Mouse (Mus musculus) cortical plate, adult 2 months (tissue): ENCODE measurements at regions not wholly inside any gene's neighbourhood (a gene's known extent, or its start where the extent isn't known, plus 50 kb on each side); places are given as distances from the start of the nearest gene placed in this dataset.

Experiments used
- H3K27ac ChIP-seq: fragments of 200-500 bp; 2 replicates; pipeline ENCODE4 v1.5.1; 2012; ENCODE audit warnings: low read length, control low read depth, inconsistent platforms; ENCODE audit not compliant: insufficient read depth
- H3K4me1 ChIP-seq: fragments of 200-500 bp; 2 replicates; pipeline ENCODE4 v1.6.1; 2011; ENCODE audit warnings: low read length; ENCODE audit not compliant: control insufficient read depth, insufficient read depth
- H3K4me3 ChIP-seq: fragments of 200-500 bp; 2 replicates; pipeline ENCODE4 v1.5.1; 2011; ENCODE audit warnings: mild to moderate bottlenecking, low read length, control low read depth; ENCODE audit not compliant: insufficient read depth
- CTCF ChIP-seq: fragments of 200-500 bp; IDR thresholded peaks from 2 replicates; pipeline ENCODE4 v1.5.1; 2011; ENCODE audit warnings: mild to moderate bottlenecking, control low read depth, low read length; ENCODE audit not compliant: insufficient read depth; ENCODE audit errors: extremely low read depth
- POLR2A ChIP-seq: fragments of 200-500 bp; IDR thresholded peaks from 2 replicates; pipeline ENCODE4 v1.6.1; 2011; ENCODE audit warnings: mild to moderate bottlenecking, low read length, control low read depth; ENCODE audit not compliant: insufficient read depth; ENCODE audit errors: extremely low read depth

DNA sequence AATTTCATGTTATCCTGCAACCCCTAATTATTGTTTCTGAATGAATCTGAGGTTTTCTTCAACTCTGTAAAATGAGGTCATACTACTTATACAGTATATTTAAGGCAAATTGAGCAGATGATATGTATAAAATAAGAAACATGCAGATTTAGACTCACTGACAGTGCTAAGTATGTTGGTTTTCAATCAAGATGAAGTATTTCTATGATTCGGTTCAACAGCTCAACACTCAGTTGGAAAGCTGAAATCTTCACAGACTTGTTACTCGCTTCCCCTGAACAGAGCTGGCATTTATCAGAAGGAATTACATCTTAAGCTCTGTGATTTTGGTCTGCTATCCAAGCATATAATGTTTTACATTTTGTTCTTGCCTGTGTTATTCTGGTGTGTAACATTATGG is 553.4 kb downstream of the Btbd3 start:
- TF ChIP-seq POLR2A (no peak), CTCF (no peak)
- Histone ChIP-seq H3K4me3 (no peak overlapping the region), H3K4me1 (no peaks in the 10 kb centered on the region), H3K27ac (no peak overlapping the region)

DNA sequence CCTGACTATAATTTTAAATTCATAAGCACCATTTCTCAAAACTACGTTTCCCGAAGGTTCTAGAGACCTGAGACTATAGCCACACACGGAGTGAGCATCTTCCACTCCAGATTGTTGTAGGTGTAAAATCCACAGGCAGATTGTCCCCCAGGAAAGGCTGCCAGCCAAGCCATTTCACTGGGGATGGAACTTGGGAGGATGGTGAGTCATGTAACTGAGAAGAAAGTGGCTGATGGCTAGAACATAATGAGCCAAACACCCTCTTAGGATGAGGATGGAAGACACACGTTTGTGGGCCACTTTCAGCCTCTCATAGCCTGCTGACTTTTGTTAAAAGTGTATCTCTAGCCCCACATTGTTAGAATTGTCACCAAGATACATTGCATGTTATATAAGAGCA is 564.1 kb downstream of the Btbd3 start:
- peak overlapping the region; percentile 82; the same call in 1 of the 2 replicates for H3K27ac ChIP-seq
- TF ChIP-seq POLR2A (no peak), CTCF (no peak)
- peaks cover 2% of the 10 kb centered on the region; the same call in 1 of the 2 replicates for H3K4me1 ChIP-seq
- no peak overlapping the region for H3K4me3 ChIP-seq

DNA sequence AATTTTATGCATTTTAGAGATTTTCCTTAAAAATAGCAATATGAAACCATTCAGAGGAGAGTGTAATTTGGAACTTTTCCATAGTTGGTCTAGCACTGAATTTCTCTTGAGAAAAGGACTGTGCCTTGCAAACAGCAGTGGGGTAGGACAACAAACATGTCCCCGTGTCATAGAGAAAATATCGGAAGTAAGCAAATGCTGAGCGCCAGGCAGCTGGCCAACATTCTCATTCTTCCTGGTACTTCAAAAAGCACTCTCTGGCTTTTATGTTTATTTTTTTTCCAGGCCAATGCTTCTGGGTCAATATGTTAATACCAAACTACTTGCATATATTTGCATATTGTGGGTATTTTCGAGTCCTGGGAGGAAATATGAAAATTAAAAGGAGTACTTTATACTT is 568.5 kb downstream of the Btbd3 start:
- no peak for TF ChIP-seq CTCF
- TF ChIP-seq POLR2A: no peak
- peaks cover 2% of the 10 kb centered on the region; the same call in 1 of the 2 replicates for H3K4me1 ChIP-seq
- no peak overlapping the region for H3K4me3 ChIP-seq
- no peak overlapping the region for H3K27ac ChIP-seq

DNA sequence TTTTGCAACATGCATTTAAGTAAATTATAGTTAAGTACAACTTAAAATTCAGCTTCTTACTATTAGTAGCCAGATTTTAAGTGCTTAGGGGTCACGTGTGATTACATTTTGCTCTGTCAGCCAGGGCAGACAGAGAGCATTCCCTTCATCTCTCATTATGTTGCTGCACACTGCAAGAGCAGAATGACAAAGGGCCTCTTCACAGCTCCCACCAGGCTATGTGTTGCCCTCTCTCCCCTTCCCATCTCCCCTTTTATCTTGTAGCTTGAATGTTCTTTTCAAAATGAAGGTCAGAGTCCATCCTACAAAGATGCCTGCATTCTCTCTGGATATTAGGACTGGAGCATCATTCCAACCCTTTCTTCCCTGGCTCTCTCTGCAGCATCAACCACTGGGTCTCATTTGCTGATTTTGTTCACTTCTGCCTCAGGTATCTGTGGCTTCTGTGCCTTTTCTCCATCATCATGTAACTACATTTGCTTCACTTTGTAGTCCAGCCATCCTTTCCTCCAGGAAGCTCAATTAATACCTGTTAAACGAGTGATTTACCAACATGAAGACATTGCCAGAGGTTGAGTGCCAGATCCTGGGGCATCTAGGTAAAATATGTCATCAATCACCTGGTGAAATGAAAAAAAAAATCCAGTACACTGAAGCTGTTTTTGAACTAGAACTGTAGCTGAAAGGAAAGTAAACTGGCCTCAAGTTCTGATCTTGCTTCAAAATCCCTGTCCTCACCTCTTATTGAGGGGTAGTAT is 571.6 kb downstream of the Btbd3 start:
- Histone ChIP-seq H3K27ac (no peak overlapping the region), H3K4me3 (no peak overlapping the region), H3K4me1 (no peaks in the 10 kb centered on the region)
- TF ChIP-seq CTCF: no peak
- no peak for TF ChIP-seq POLR2A

DNA sequence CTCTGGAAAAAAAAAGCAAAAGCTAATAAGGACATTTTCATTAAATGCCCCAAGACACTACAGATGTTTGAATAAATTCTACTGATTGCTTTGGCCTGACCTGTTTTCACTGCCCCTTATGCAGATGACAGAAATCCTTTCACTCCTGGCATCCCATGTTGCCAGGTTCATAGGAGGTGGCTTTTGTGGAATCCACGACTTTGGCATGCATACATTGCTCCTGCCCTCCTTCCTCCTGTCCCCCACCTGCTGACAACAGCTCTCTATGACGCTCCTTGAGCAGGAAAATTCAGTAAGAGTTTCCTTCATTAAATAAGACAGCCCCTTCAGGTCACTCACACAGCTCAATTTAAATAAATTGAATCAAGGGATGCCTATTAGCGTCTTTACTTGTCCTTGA is 582.5 kb downstream of the Btbd3 start:
- TF ChIP-seq CTCF (no peak), POLR2A (no peak)
- no peak overlapping the region for H3K27ac ChIP-seq
- no peaks in the 10 kb centered on the region for H3K4me1 ChIP-seq
- no peak overlapping the region for H3K4me3 ChIP-seq

DNA sequence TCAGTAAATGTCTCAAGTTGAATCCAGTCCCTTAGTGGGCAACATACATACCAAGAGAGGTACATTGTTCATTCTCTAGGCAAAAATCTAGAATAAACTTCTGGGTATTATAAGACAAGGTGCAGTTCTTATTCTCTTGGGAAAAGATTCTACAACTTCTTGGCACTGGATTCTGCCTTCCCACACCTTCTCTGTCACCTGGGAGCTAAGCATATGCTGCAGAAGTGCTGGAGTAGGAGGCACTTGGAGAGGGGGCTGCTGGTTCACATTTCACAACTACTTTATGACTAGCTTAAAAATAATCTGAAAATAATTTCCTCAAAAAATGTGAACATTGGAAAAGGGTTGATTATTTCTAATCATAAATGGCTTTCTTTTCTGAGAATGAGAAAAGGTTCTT is 602.8 kb downstream of the Btbd3 start:
- TF ChIP-seq CTCF (no peak), POLR2A (no peak)
- no peak overlapping the region for H3K27ac ChIP-seq
- no peak overlapping the region for H3K4me3 ChIP-seq
- H3K4me1 ChIP-seq: no peaks in the 10 kb centered on the region

DNA sequence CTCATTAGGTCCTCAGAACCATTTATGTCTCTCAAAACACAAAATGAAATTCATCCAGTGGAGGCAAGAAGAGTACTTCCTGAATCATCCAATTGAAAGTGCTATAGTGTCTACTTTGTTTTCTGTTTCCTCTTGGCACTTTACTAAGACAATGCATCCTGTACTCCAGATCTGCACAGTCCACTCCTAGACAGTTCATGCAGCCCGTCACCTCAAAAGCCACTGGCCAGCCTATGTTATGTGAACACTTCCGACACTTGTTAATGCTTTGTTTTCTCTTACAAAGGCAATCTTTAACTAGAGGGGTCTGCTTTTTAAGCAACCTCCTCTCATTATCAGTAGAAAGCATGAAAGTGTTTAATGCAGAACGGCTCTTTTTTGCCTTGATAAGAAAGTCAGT is 597.1 kb upstream of the Sptlc3 start:
- no peak overlapping the region for H3K27ac ChIP-seq
- no peaks in the 10 kb centered on the region for H3K4me1 ChIP-seq
- no peak overlapping the region for H3K4me3 ChIP-seq
- TF ChIP-seq CTCF (no peak), POLR2A (no peak)

DNA sequence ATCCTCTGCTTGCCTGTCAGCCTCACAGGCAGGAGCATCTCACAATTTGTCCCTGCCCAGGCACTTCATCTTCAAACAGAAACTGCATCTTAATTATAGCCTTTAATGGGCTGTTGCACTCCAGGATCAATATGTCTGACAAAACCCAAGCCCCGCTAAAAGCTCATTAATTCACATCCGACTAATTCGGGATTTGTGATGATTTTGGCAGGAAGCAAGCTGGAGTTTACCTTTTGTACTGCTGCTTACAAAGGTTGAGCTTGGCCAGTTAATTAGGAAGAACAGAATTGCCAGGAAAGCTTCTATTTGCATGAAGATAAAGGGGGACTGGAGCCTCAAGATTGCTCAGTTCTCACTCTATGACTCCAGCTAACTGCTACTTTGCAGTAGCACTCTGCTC is 596.6 kb upstream of the Sptlc3 start:
- Histone ChIP-seq H3K4me1 (no peaks in the 10 kb centered on the region), H3K27ac (no peak overlapping the region)
- TF ChIP-seq POLR2A (no peak), CTCF (no peak)

DNA sequence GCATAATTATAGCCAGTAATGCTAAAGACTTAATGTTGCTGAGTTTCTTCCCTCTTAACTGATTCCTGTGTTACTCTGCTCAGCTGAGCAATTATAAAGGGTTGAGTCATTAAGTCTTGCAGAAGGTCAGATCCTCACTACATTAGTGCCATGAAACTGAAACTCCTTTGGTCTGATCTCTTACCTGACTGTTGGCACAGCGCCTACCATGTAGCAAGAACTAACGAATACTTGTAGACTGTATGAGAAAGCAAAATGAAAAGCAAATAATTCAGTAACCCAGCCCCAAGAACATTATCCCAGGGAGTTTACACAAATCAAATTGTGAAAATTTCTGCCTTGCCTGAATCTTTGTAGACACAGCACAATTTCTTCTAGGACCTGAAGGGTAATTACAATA is 556.5 kb upstream of the Sptlc3 start:
- Histone ChIP-seq H3K27ac (no peak overlapping the region), H3K4me1 (no peaks in the 10 kb centered on the region), H3K4me3 (no peak overlapping the region)
- TF ChIP-seq CTCF (no peak), POLR2A (no peak)

More for the DNA sequence above, 596.6 kb upstream of the Sptlc3 start:
- H3K4me3 ChIP-seq: no peak overlapping the region

DNA sequence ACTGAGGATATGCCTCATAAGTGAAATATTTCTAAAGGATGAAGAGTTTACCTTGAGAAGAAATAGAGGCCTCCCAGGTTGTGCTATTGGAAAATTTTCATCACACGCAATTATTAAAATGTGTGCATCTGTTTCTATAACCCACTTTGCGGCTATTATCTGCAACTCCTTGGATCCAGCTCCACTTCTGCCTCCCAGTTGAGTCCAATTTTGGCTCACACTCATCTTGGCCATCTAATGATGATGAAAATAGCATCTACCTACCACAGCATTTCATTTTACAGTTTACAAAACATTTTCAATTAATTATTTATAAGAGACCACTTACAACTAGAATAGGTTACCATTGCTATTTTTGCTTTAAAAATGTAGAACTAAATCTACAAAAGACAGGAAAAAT is 554.3 kb upstream of the Sptlc3 start:
- TF ChIP-seq CTCF (no peak), POLR2A (no peak)
- no peaks in the 10 kb centered on the region for H3K4me1 ChIP-seq
- no peak overlapping the region for H3K4me3 ChIP-seq
- H3K27ac ChIP-seq: no peak overlapping the region
